Mouse (Mus musculus): ENCODE data around the gene Selenom. TPM values are rescaled to one million over a fixed set of nuclear protein-coding genes. Genes with fewer than 3 reads are reported as not detected.
A peak's percentile ranks its signal among the peaks of the same experiment; 100 is the strongest.

Selenom gene
- polyA plus RNA-seq, 1 experiment, result 262 TPM

- DNase-seq (ENCODE audit: low read depth, low spot score), result no peak
Measured at GRCm38 (mm10) chr11:3526979-3527738, 12.7 kb downstream of the Selenom start.

GRCm38 (mm10) chr11:3527766-3528165 lies 13.3 kb downstream of the Selenom start:
- no peak for DNase-seq (ENCODE audit: low read depth, low spot score)
- 77% methylated on average over 8 of the region's 8 CpGs for WGBS

More at GRCm38 (mm10) chr11:3526979-3527738, 12.7 kb downstream of the Selenom start:
- 92% methylated on average over 24 of the region's 24 CpGs for WGBS

- DNase-seq (ENCODE audit: low read depth, low spot score), result no peak
- WGBS, result 87% methylated on average over 6 of the region's 6 CpGs
Measured at GRCm38 (mm10) chr11:3528208-3528607, 13.7 kb downstream of the Selenom start.

GRCm38 (mm10) chr11:3529476-3530252 lies 15.2 kb downstream of the Selenom start:
- 69% methylated on average over 20 of the region's 20 CpGs for WGBS
- no peak for DNase-seq (ENCODE audit: low read depth, low spot score)

- DNase-seq (ENCODE audit: low read depth, low spot score), result no peak
- 90% methylated on average over 3 of the region's 3 CpGs for WGBS
Measured at GRCm38 (mm10) chr11:3530731-3531130, 16.2 kb downstream of the Selenom start.

- 84% methylated on average over 6 of the region's 6 CpGs for WGBS
- no peak for DNase-seq (ENCODE audit: low read depth, low spot score)
Measured at GRCm38 (mm10) chr11:3531634-3532033, 17.1 kb downstream of the Selenom start.

- WGBS, result 87% methylated on average over 16 of the region's 16 CpGs
- no peak for DNase-seq (ENCODE audit: low read depth, low spot score)
Measured at GRCm38 (mm10) chr11:3532101-3532931, 17.8 kb downstream of the Selenom start.

- no peak for DNase-seq (ENCODE audit: low read depth, low spot score)
- 87% methylated on average over 17 of the region's 17 CpGs for WGBS
Measured at GRCm38 (mm10) chr11:3533406-3533932, 19.0 kb downstream of the Selenom start.

- DNase-seq (ENCODE audit: low read depth, low spot score), result no peak
- 28% methylated on average over 8 of the region's 8 CpGs for WGBS
Measured at GRCm38 (mm10) chr11:3534956-3535355, 20.5 kb downstream of the Selenom start.

- no peak for DNase-seq (ENCODE audit: low read depth, low spot score)
Measured at GRCm38 (mm10) chr11:3535406-3535986, 21.0 kb downstream of the Selenom start.

GRCm38 (mm10) chr11:3536082-3536481 lies 21.6 kb downstream of the Selenom start:
- DNase-seq (ENCODE audit: low read depth, low spot score), result no peak
- WGBS, result 64% methylated on average over 5 of the region's 5 CpGs

More at GRCm38 (mm10) chr11:3535406-3535986, 21.0 kb downstream of the Selenom start:
- under 1% methylated on average over 36 of the region's 36 CpGs for WGBS

- 74% methylated on average over 5 of the region's 5 CpGs for WGBS
- no peak for DNase-seq (ENCODE audit: low read depth, low spot score)
Measured at GRCm38 (mm10) chr11:3536745-3537333, 22.4 kb downstream of the Selenom start.

- DNase-seq (ENCODE audit: low read depth, low spot score), result no peak
Measured at GRCm38 (mm10) chr11:3537711-3538110, 23.2 kb downstream of the Selenom start.

GRCm38 (mm10) chr11:3538341-3538740 lies 23.9 kb downstream of the Selenom start:
- WGBS, result 41% methylated on average over 4 of the region's 4 CpGs
- DNase-seq (ENCODE audit: low read depth, low spot score), result no peak

More at GRCm38 (mm10) chr11:3537711-3538110, 23.2 kb downstream of the Selenom start:
- 71% methylated on average over 3 of the region's 3 CpGs for WGBS

- peak; percentile 95 for DNase-seq (ENCODE audit: low read depth, low spot score)
- 3% methylated on average over 33 of the region's 33 CpGs for WGBS
Measured at GRCm38 (mm10) chr11:3539111-3539825, 24.8 kb downstream of the Selenom start.

- WGBS, result 46% methylated on average over 4 of the region's 4 CpGs
Measured at GRCm38 (mm10) chr11:3539826-3540196, 25.3 kb downstream of the Selenom start.

GRCm38 (mm10) chr11:3540451-3541085 lies 26.1 kb downstream of the Selenom start, which contains the start of gene Smtn:
TSS of gene Smtn (minus strand) at chr11:3540612.
- WGBS, result 92% methylated on average over 23 of the region's 23 CpGs
- DNase-seq (ENCODE audit: low read depth, low spot score), result no peak

More at GRCm38 (mm10) chr11:3539826-3540196, 25.3 kb downstream of the Selenom start:
- DNase-seq (ENCODE audit: low read depth, low spot score), result no peak

- no peak for DNase-seq (ENCODE audit: low read depth, low spot score)
- 67% methylated on average over 3 of the region's 3 CpGs for WGBS
Measured at GRCm38 (mm10) chr11:3541932-3542331, 27.4 kb downstream of the Selenom start.
